Mouse (Mus musculus) thymus, adult 2 months (tissue): ENCODE data around the gene Sfxn3.

ENCODE experiments used
- CTCF ChIP-seq: fragments of 200-500 bp; IDR thresholded peaks from 2 replicates; pipeline ENCODE4 v1.5.1; 2012; ENCODE audit warnings: mild to moderate bottlenecking, control low read depth, low read length, moderate library complexity, borderline replicate concordance; ENCODE audit not compliant: control insufficient read depth, poor library complexity, insufficient read depth; ENCODE audit errors: extremely low read depth
- POLR2A ChIP-seq: fragments of 200-500 bp; IDR thresholded peaks from 2 replicates; pipeline ENCODE4 v1.6.1; 2012; ENCODE audit warnings: mild to moderate bottlenecking, low read length, control low read depth, moderate library complexity; ENCODE audit not compliant: control insufficient read depth, poor library complexity, insufficient read depth; ENCODE audit errors: extremely low read depth

DNA sequence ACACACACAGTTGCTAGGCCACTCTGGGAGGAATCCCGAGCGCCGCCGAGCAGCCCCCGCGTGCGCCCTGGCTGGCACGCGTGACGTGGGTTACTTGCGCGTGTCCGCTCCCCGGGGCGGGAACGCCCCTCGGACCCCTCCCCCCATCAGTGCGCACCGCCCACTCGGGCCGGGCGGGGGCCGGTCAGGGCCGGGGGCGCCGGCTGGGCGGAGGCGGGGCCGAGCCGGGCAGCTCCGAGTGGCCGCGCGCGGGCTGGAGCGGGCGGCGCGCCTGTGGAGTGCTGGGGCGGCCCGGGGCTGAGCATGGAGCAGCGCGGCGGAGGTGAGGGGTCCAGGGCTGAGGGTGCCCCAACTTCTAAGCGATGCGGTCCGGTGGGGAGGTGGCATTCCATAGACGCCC, 29.4 kb upstream of the Sfxn3 start:
- TF ChIP-seq POLR2A (no peak), CTCF (no peak)
